Mouse (Mus musculus) lung, embryonic 14.5 days (tissue): ENCODE data around the gene Ephb2. TPM values are rescaled to one million over a fixed set of nuclear protein-coding genes. Genes with fewer than 3 reads are reported as not detected.

Experiments
- ATAC-seq: fragments of 200-750 bp; cut with Nextera tagmentation; 2 replicates; pipeline ENCODE4 v1.8.0; 2017; ENCODE audit warnings: mild to moderate bottlenecking, moderate TSS enrichment, moderate library complexity; ENCODE audit not compliant: insufficient read depth
- DNase-seq: peaks from one replicate; pipeline ENCODE4 v3.0.0-alpha.2; 2015
- H3K27ac ChIP-seq: fragments of 300-500 bp; sonication (generic); 2 replicates; pipeline ENCODE4 v1.5.1; 2014; ENCODE audit warnings: low read depth, mild to moderate bottlenecking, moderate library complexity
- H3K27me3 ChIP-seq: fragments of 300-500 bp; sonication (generic); 2 replicates; pipeline ENCODE4 v1.6.1; 2014; ENCODE audit warnings: low read length, control low read depth; ENCODE audit not compliant: insufficient read depth
- H3K36me3 ChIP-seq: fragments of 300-500 bp; sonication (generic); 2 replicates; pipeline ENCODE4 v1.6.1; 2014; ENCODE audit warnings: control low read depth; ENCODE audit not compliant: insufficient read depth
- H3K4me1 ChIP-seq: fragments of 300-500 bp; sonication (generic); 2 replicates; pipeline ENCODE4 v1.6.1; 2014; ENCODE audit warnings: antibody characterized with exemption, control low read depth; ENCODE audit not compliant: insufficient read depth
- H3K4me2 ChIP-seq: fragments of 300-500 bp; sonication (generic); 2 replicates; pipeline ENCODE4 v1.6.1; 2014; ENCODE audit warnings: mild to moderate bottlenecking
- H3K4me3 ChIP-seq: fragments of 300-500 bp; sonication (generic); 2 replicates; pipeline ENCODE4 v1.5.1; 2014; ENCODE audit warnings: low read depth, low read length
- H3K9ac ChIP-seq: fragments of 300-500 bp; sonication (generic); 2 replicates; pipeline ENCODE4 v1.6.1; 2014
- H3K9me3 ChIP-seq: fragments of 300-500 bp; sonication (generic); 2 replicates; pipeline ENCODE4 v1.6.1; 2016; ENCODE audit warnings: low read depth, low read length, control low read depth
- CTCF ChIP-seq: IDR thresholded peaks from 2 replicates; pipeline ENCODE4 v1.5.1; 2016; ENCODE audit warnings: antibody characterized with exemption, low read depth
- WGBS: fragments of 180-500 bp; shearing (Covaris S2); extraction: QIAGEN DNeasy Blood & Tissue Kit; methylation state at CpG from one replicate; pipeline ENCODE4 v1.1.7; 2014; 5-methylcytosine and 5-hydroxymethylcytosine counted together
- polyA plus RNA-seq: library from polyadenylated mRNA; unstranded; fragments of >200 nt; fragmentation: Nextera tagmentation; extraction: Ambion mirVana; gene quantifications from 2 replicates; pipeline ENCODE4 v1.2.1, GENCODE M21; 2014

Gene Ephb2
- polyA plus RNA-seq, 1 experiment from 2014 or later, result 8.5 TPM

DNA sequence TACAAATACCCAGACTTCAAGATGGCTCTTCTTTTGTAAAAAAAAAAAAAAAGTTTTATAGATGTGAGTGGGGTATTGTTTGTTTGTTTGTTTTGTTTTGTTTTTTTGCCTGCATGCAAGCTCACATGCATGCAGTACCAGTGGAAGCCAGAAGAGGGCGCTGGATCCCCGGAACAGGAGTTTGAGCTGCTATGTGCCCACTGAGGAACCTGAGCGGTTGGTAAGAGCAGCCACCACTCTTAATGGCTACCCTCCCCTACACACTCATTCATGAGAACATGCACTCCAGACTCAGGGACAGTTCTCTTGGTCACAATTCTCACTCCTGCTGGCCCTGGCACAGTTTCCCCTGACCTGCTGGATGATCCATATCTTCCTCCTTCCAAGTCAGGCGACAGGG, 169.8 kb downstream of the Ephb2 start:
- DNase-seq (no peak), ATAC-seq (no peak)
- 63% methylated on average over 4 of the region's 4 CpGs for WGBS
- peak; percentile 59 for TF ChIP-seq CTCF
- H3K4me2 ChIP-seq, result no peak overlapping the region
- H3K9me3 ChIP-seq, result no peaks in the 10 kb centered on the region
- no peaks in the 10 kb centered on the region for H3K4me1 ChIP-seq
- no peak overlapping the region for H3K9ac ChIP-seq
- H3K4me3 ChIP-seq, result no peak overlapping the region
- no peak overlapping the region for H3K27ac ChIP-seq
- no peaks in the 10 kb centered on the region for H3K27me3 ChIP-seq
- no peaks in the 10 kb centered on the region for H3K36me3 ChIP-seq

DNA sequence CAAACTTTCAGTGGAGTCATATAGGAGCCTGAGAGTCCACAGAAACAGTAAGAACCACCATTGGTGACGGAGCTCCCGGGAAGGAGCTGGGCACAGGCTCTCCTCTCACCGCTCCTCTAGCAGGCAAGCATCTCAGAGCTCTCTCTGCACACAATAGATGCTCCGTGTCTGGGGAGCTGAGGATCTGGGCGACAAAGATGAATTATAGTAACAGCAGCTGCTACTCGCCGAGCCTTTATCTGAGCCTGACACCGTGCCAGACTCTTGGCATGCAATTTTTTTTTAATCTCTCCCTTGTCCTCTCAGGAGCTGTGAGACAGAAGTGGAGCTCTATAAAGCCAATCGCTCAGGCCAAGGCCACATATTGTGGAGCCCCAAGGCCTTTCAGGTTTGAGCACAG, 170.7 kb downstream of the Ephb2 start:
- ATAC-seq, result no peak
- Histone ChIP-seq H3K4me3 (no peak overlapping the region), H3K9me3 (no peaks in the 10 kb centered on the region)

DNA sequence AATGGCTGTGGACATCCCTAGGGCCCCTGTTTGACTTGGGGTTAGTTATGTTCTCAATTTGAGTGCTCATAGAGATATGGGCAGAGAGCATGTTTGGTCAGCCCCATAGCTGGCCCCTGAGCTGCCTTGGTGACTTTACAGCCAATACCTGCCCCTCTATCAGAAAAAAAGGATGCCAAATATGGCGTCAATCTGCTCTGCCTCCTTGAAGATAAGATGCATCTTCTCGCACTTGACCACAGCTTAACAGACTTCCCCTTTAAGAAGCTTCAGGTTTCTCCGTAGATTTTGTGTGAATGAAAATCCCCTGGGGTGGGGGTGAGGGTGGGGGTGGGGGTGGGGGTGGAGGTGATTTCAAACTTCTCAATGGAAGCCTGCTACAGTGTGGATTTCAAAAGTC, 177.9 kb downstream of the Ephb2 start:
- Histone ChIP-seq H3K9me3 (no peaks in the 10 kb centered on the region), H3K36me3 (peaks cover 7% of the 10 kb centered on the region; the same call in 1 of the 2 replicates), H3K27ac (no peak overlapping the region), H3K4me2 (no peak overlapping the region), H3K27me3 (no peaks in the 10 kb centered on the region), H3K4me1 (no peaks in the 10 kb centered on the region), H3K4me3 (no peak overlapping the region), H3K9ac (no peak overlapping the region)
- 76% methylated on average over 3 of the region's 3 CpGs for WGBS
- ATAC-seq (no peak), DNase-seq (no peak)
- no peak for TF ChIP-seq CTCF

More for the DNA sequence above, 170.7 kb downstream of the Ephb2 start:
- no peak for TF ChIP-seq CTCF
- H3K27me3 ChIP-seq, result no peaks in the 10 kb centered on the region
- H3K9ac ChIP-seq, result no peak overlapping the region
- no peak overlapping the region for H3K27ac ChIP-seq
- no peak overlapping the region for H3K4me2 ChIP-seq
- peak; percentile 49 for DNase-seq
- no peaks in the 10 kb centered on the region for H3K4me1 ChIP-seq
- H3K36me3 ChIP-seq, result no peaks in the 10 kb centered on the region
- 67% methylated on average over 9 of the region's 9 CpGs for WGBS

DNA sequence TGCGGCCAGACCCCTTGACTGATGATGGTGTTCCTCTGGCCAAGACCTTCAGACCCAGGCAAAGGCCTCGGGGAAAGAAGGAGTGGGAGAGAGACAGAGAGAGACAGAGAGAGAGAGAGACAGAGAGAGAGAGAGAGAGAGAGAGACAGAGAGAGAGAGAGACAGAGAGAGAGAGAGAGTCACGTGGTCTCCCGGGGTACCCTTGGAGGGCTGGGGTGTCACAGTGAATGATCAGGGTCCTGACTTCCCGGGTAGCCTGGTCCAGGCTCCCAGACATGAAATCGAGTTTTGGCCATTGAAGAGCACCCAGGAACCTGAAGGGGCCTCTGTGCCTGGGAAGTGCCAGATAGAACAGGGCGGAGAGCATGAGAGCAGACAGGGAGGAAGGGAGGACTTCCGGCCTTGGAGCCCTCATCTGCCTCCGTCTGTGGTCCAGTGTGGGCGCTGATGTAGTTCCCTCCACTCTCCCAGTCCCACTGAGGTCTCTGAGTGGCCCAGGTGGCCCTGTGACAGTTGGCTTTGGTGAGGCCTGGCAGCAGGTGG, 182.0 kb downstream of the Ephb2 start:
- no peak overlapping the region for H3K27ac ChIP-seq
- no peak overlapping the region for H3K4me3 ChIP-seq
- ATAC-seq, result no peak
- H3K36me3 ChIP-seq, result peaks cover 4% of the 10 kb centered on the region; the same call in 1 of the 2 replicates
- H3K9ac ChIP-seq, result no peak overlapping the region
- peaks cover 5% of the 10 kb centered on the region; the same call in 1 of the 2 replicates for H3K4me1 ChIP-seq
- no peak overlapping the region for H3K4me2 ChIP-seq
- no peak for TF ChIP-seq CTCF
- no peaks in the 10 kb centered on the region for H3K9me3 ChIP-seq
- no peaks in the 10 kb centered on the region for H3K27me3 ChIP-seq
- DNase-seq, result no peak
- WGBS, result 80% methylated on average over 10 of the region's 10 CpGs

DNA sequence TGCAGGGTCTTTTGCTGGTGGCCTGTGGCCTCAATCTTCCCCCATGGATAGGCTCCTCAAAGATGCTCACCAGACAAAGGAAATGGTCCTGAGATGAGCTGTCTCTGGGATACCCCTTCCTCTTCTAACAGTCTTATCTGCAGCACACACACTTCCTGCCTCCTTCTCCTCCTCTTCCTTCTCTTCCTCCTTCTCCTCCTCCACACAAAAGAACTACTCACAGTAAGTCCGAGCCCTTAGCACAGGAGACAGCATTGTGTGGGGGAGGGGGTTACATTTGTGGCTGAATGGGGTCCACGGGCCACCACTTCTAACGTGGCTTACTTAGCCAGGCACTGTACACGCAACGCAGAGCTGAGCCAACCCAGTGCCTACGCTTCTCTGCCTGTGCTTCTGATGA, 182.8 kb downstream of the Ephb2 start:
- peaks cover 4% of the 10 kb centered on the region; the same call in 1 of the 2 replicates for H3K36me3 ChIP-seq
- no peak overlapping the region for H3K4me3 ChIP-seq
- TF ChIP-seq CTCF, result no peak
- peaks cover 5% of the 10 kb centered on the region; the same call in 1 of the 2 replicates for H3K4me1 ChIP-seq
- WGBS, result 63% methylated on average over 6 of the region's 6 CpGs
- H3K9ac ChIP-seq, result no peak overlapping the region
- no peak overlapping the region for H3K4me2 ChIP-seq
- H3K9me3 ChIP-seq, result no peaks in the 10 kb centered on the region
- H3K27me3 ChIP-seq, result no peaks in the 10 kb centered on the region
- no peak overlapping the region for H3K27ac ChIP-seq
- DNase-seq (no peak), ATAC-seq (no peak)

DNA sequence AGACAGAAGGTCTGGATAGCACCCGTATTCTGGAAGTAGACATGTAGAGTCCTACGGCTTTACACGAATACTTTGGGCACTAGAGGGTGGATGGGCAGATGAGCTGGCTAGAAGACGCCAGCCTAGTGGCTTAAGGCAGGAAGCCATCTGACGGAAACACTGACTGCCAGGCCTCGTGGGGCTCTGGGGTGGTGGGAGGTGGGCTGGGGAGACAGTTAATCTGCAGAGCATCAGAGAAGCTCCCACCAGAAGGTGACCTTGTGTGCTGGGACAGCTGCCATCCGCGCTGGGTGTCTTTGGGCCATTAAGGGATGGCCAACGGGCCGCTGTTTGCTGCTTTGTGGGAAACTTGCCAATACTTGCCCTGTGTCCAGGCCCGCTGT, 183.3 kb downstream of the Ephb2 start:
- DNase-seq (no peak), ATAC-seq (no peak)
- no peak for TF ChIP-seq CTCF
- H3K4me3 ChIP-seq, result no peak overlapping the region
- H3K9ac ChIP-seq, result no peak overlapping the region
- H3K4me2 ChIP-seq, result no peak overlapping the region
- 71% methylated on average over 11 of the region's 11 CpGs for WGBS
- H3K9me3 ChIP-seq, result no peaks in the 10 kb centered on the region
- no peak overlapping the region for H3K27ac ChIP-seq
- peaks cover 5% of the 10 kb centered on the region; the same call in 1 of the 2 replicates for H3K4me1 ChIP-seq
- H3K27me3 ChIP-seq, result no peaks in the 10 kb centered on the region
- H3K36me3 ChIP-seq, result peaks cover 4% of the 10 kb centered on the region; the same call in 1 of the 2 replicates

DNA sequence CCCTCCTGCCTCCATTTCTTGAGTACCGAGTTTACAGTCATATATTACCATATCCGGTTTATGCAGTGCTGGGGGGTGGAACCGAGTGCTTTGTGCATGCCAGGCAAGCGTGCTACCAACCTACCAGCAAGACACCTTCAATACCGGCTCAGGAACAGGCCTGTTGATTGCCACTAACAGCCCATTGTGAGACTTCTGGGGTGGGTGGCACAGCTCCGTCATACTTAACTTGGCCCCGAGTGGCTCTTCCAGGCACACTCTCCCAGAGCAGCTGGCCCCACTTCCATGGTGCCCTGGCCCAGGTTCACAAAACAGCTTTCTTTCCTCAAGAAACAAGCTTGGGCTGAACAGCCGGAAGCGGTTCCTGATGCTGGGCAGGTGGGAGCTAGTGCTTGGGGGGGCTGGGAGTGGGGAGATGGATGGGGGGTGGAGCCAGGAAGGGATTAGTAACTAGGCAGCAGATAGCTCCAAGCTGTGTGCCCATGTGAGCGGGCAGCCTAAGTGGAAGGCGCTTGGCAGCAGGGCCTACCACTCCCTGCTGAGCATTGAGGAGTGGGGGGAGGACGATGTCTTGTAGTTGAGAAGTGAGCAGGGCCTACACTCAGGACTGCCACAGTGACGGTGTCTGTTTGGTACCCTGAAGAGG, 183.8 kb downstream of the Ephb2 start:
- no peak overlapping the region for H3K9ac ChIP-seq
- H3K4me2 ChIP-seq, result no peak overlapping the region
- no peaks in the 10 kb centered on the region; the same call in 1 of the 2 replicates for H3K36me3 ChIP-seq
- no peak for DNase-seq
- ATAC-seq, result no peak
- no peak overlapping the region for H3K27ac ChIP-seq
- H3K4me3 ChIP-seq, result no peak overlapping the region
- TF ChIP-seq CTCF, result no peak
- H3K27me3 ChIP-seq, result no peaks in the 10 kb centered on the region
- no peaks in the 10 kb centered on the region for H3K9me3 ChIP-seq
- H3K4me1 ChIP-seq, result peaks cover 5% of the 10 kb centered on the region; the same call in 1 of the 2 replicates
- 73% methylated on average over 13 of the region's 13 CpGs for WGBS
